Mouse (Mus musculus) CH12.LX (cell line): Measurements from ENCODE around the gene Lrrc75a. TPM values are rescaled to one million over a fixed set of nuclear protein-coding genes. Genes with fewer than 3 reads are reported as not detected.

Source experiments
- DNase-seq: peaks from one replicate; pipeline ENCODE4 v3.0.0-alpha.2; 2013; ENCODE audit errors: extremely low read depth
- H3K27ac ChIP-seq: 2 replicates; pipeline ENCODE4 v1.5.1; 2012; ENCODE audit warnings: low read depth, mild to moderate bottlenecking, control low read depth, moderate library complexity; ENCODE audit not compliant: insufficient read depth
- H3K27me3 ChIP-seq: replicated peaks from 2 replicates; pipeline ENCODE3; 2012; ENCODE audit warnings: inconsistent platforms
- H3K36me3 ChIP-seq, 2 experiments: replicated peaks in 1 of 2; 2 replicates each; pipeline versions ENCODE3 to v1.6.1; 2012; ENCODE audit warnings: inconsistent platforms in 1 of 2, low read length in 1 of 2, mild to moderate bottlenecking in 1 of 2, mixed read lengths in 1 of 2, moderate library complexity in 1 of 2; ENCODE audit not compliant: control insufficient read depth in 1 of 2, insufficient read depth in 1 of 2
- H3K4me1 ChIP-seq, 2 experiments: 2 replicates each; pipeline ENCODE4 v1.6.1; 2012; ENCODE audit warnings: inconsistent platforms in 1 of 2, moderate library complexity in 1 of 2; ENCODE audit not compliant: insufficient read depth in 2 of 2, control insufficient read depth in 1 of 2
- H3K4me2 ChIP-seq: 2 replicates; pipeline ENCODE4 v1.6.1; 2012; ENCODE audit warnings: low read depth, mild to moderate bottlenecking, control low read depth; ENCODE audit not compliant: poor library complexity, insufficient read depth, severe bottlenecking
- H3K4me3 ChIP-seq, 3 experiments: fragments of 150-350 bp in 1 of 3; sonication (generic) in 1 of 3; replicated peaks in 1 of 3; 2 replicates each; pipeline versions ENCODE3 to v1.5.1; 2011 to 2012; ENCODE audit warnings: low read depth in 2 of 3, low read length in 2 of 3, mild to moderate bottlenecking in 2 of 3, moderate library complexity in 2 of 3, control low read depth in 1 of 3, improper control_type of control experiment in 1 of 3, inconsistent platforms in 1 of 3, mixed read lengths in 1 of 3; ENCODE audit not compliant: poor library complexity in 1 of 3
- H3K79me2 ChIP-seq: replicated peaks from 2 replicates; pipeline ENCODE4 v1.6.1; 2012; ENCODE audit warnings: mild to moderate bottlenecking, moderate library complexity; ENCODE audit not compliant: control insufficient read depth, poor library complexity, insufficient read depth, severe bottlenecking; ENCODE audit errors: extremely low read depth
- H3K9ac ChIP-seq: 2 replicates; pipeline ENCODE4 v1.6.1; 2012; ENCODE audit warnings: low read depth, mild to moderate bottlenecking, control low read depth, moderate library complexity; ENCODE audit not compliant: insufficient read depth
- H3K9me3 ChIP-seq: replicated peaks from 2 replicates; pipeline ENCODE3; 2012; ENCODE audit warnings: low read length, inconsistent platforms, mixed read lengths
- BHLHE40 ChIP-seq: IDR thresholded peaks from 2 replicates; pipeline ENCODE4 v1.6.1; 2011; ENCODE audit warnings: mild to moderate bottlenecking, low read depth, low read length, improper control_type of control experiment
- CHD1 ChIP-seq: IDR thresholded peaks from 2 replicates; pipeline ENCODE4 v1.6.1; 2012; ENCODE audit warnings: low read depth, low read length, improper control_type of control experiment, inconsistent platforms
- CHD2 ChIP-seq: IDR thresholded peaks from 2 replicates; pipeline ENCODE4 v1.6.1; 2011; ENCODE audit warnings: low read length, improper control_type of control experiment
- CTCF ChIP-seq, 2 experiments: IDR thresholded peaks in 1 of 2; conservative IDR thresholded peaks in 1 of 2; 2 replicates each; pipeline ENCODE4 v1.5.1; 2011 to 2012; ENCODE audit warnings: low read depth in 2 of 2, low read length in 2 of 2, improper control_type of control experiment in 1 of 2, inconsistent platforms in 1 of 2, mild to moderate bottlenecking in 1 of 2, moderate library complexity in 1 of 2
- EP300 ChIP-seq: IDR thresholded peaks from 2 replicates; pipeline ENCODE4 v1.6.1; 2011; ENCODE audit warnings: low read length, improper control_type of control experiment
- GABPA ChIP-seq: IDR thresholded peaks from 2 replicates; pipeline ENCODE4 v1.6.1; 2012; ENCODE audit warnings: low read depth, low read length, improper control_type of control experiment, inconsistent platforms; ENCODE audit not compliant: insufficient replicate concordance
- HCFC1 ChIP-seq: IDR thresholded peaks from 2 replicates; pipeline ENCODE4 v1.6.1; 2012; ENCODE audit warnings: low read depth, mild to moderate bottlenecking, inconsistent platforms, low read length, improper control_type of control experiment
- IRF4 ChIP-seq: IDR thresholded peaks from 2 replicates; pipeline ENCODE4 v1.6.1; 2014; ENCODE audit warnings: low read depth, mild to moderate bottlenecking, inconsistent platforms, low read length, improper control_type of control experiment
- JUN ChIP-seq: IDR thresholded peaks from 2 replicates; pipeline ENCODE4 v1.6.1; 2011; ENCODE audit warnings: low read depth, mild to moderate bottlenecking, low read length, improper control_type of control experiment, moderate library complexity; ENCODE audit not compliant: insufficient read depth
- JUND ChIP-seq: conservative IDR thresholded peaks from 2 replicates; pipeline ENCODE4 v1.6.1; 2011; ENCODE audit warnings: low read depth, low read length, improper control_type of control experiment
- MAX ChIP-seq: IDR thresholded peaks from 2 replicates; pipeline ENCODE4 v1.6.1; 2011; ENCODE audit warnings: low read length, improper control_type of control experiment
- MAZ ChIP-seq: IDR thresholded peaks from 2 replicates; pipeline ENCODE4 v1.6.1; 2012; ENCODE audit warnings: low read depth, mild to moderate bottlenecking, inconsistent platforms, low read length, improper control_type of control experiment, moderate library complexity
- MYC ChIP-seq: IDR thresholded peaks from 2 replicates; pipeline ENCODE4 v1.6.1; 2011; ENCODE audit warnings: low read depth, mild to moderate bottlenecking, improper control_type of control experiment, low read length
- NRF1 ChIP-seq: IDR thresholded peaks from 2 replicates; pipeline ENCODE4 v1.6.1; 2014; ENCODE audit warnings: low read depth, mild to moderate bottlenecking, inconsistent platforms, low read length, improper control_type of control experiment, moderate library complexity
- POLR2A ChIP-seq: IDR thresholded peaks from 2 replicates; pipeline ENCODE4 v1.6.1; 2011; ENCODE audit warnings: low read depth, mild to moderate bottlenecking, improper control_type of control experiment, low read length
- SIN3A ChIP-seq: IDR thresholded peaks from 2 replicates; pipeline ENCODE4 v1.6.1; 2012; ENCODE audit warnings: low read length, improper control_type of control experiment, inconsistent platforms
- SMC3 ChIP-seq: IDR thresholded peaks from 2 replicates; pipeline ENCODE4 v1.6.1; 2011; ENCODE audit warnings: low read depth, low read length, improper control_type of control experiment
- TBP ChIP-seq: conservative IDR thresholded peaks from 2 replicates; pipeline ENCODE4 v1.6.1; 2011; ENCODE audit warnings: low read depth, low read length, improper control_type of control experiment
- USF2 ChIP-seq: conservative IDR thresholded peaks from 2 replicates; pipeline ENCODE4 v1.6.1; 2011; ENCODE audit warnings: low read depth, low read length, improper control_type of control experiment
- ZKSCAN1 ChIP-seq: IDR thresholded peaks from 2 replicates; pipeline ENCODE4 v1.6.1; 2012; ENCODE audit warnings: low read depth, inconsistent platforms, low read length, improper control_type of control experiment, borderline replicate concordance
- ZNF384 ChIP-seq: IDR thresholded peaks from 2 replicates; pipeline ENCODE4 v1.6.1; 2012; ENCODE audit warnings: low read depth, low read length, improper control_type of control experiment, inconsistent platforms
- dilution Hi-C: fragments of 300-500 bp; cut with MboI; formaldehyde crosslinking; loops from 2 replicates; pipeline ENCODE4 v1.14.3; 2020; ENCODE audit warnings: low sequenced_read_pairs; ENCODE audit not compliant: extremely low pct_unique_long_range_greater_than_20kb, extremely low pct_ligation_motif_present
- in situ Hi-C: fragments of 300-500 bp; cut with MboI; formaldehyde crosslinking; loops from 3 replicates; pipeline ENCODE4 v1.14.3; 2019; ENCODE audit warnings: low sequenced_read_pairs, low pct_ligation_motif_present, low pct_unique_long_range_greater_than_20kb, mixed read lengths
- polyA plus RNA-seq: library from polyadenylated mRNA; unstranded; fragments of >175 nt; gene quantifications from 2 replicates; pipeline ENCODE4 v1.2.1, GENCODE M21; 2012; ENCODE audit warnings: low read depth; ENCODE audit not compliant: insufficient read length
- total RNA-seq, 2 experiments: library from RNA; depleted of rRNA; stranded (reverse); fragments of 300-350 nt in 1 of 2; fragments of >200 nt in 1 of 2; gene quantifications; 2 replicates each; pipeline ENCODE4 v1.2.3; 2012 to 2014

Gene Lrrc75a
- total and polyA plus RNA-seq, 3 experiments = 1.3 to 12.6 (median 1.8) TPM

DNA sequence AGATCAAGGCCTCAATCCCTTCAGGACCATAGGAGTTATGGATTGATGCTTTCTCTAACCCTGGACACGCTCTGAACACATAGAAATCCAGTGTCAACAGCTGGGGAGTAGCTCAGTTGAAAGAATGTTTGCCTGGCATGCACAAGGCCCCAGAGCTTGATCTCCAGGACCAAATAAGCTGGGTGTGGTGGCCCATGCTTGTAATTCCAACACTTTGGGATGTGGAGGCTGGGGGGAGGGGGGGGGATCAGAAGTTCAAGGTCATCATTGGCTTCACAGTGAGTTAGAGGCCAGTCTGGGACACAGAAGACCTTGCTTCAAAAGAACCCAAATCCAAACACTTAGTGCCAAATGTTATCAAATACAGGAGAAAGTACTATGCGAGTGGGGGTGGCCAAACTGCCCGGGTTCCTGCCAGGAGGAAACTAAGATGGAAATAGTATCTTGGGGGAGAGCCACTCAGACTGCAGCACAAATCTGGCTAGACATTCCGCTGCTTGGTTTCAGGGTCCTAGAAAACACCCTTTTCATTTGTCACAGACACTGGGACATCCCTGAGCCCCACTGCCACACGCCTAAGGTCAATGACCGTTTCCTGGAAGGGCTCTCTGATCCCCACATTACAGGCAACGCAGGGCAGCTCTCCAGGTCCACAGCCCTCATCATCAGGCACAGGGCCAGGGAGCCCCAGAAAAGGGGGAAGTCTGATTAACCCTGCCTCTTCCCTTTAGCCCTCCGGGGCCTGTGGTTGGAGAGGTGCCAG lies 2.4 kb downstream of the Lrrc75a start:
- TF ChIP-seq MAZ (no peak), HCFC1 (no peak), JUND (no peak), SIN3A (0 out of 2 replicates have a peak, but pooled peaks have one; percentile 23), MYC (no peak), TBP (no peak), BHLHE40 (no peak), EP300 (0 out of 2 replicates have a peak, but pooled peaks have one; percentile 11), IRF4 (no peak)
- H3K79me2 ChIP-seq = peaks cover 12% of the 10 kb centered on the region
- dilution Hi-C loops (no loop called here), in situ Hi-C loops (loop anchor here (5.0 kb wide), 1 partner anchor 34 kb away; no protein-coding TSS in a partner anchor)
- H3K36me3 ChIP-seq = peaks cover 3 to 8% of the 10 kb centered on the region in 2 experiments
- peaks cover 38 to 73% of the 10 kb centered on the region in 2 experiments for H3K4me1 ChIP-seq
- H3K27ac ChIP-seq = peak overlapping the region; percentile 70
- H3K9ac ChIP-seq = peak overlapping the region; percentile 42
- DNase-seq = no peak
- peak overlapping the region; percentile 84; the same call in 1 of the 2 replicates for H3K4me2 ChIP-seq
- no peaks in the 10 kb centered on the region for H3K27me3 ChIP-seq
- H3K4me3 ChIP-seq = peak overlapping the region in 1 of 3 experiments; percentile 1
- H3K9me3 ChIP-seq = no peaks in the 10 kb centered on the region

DNA sequence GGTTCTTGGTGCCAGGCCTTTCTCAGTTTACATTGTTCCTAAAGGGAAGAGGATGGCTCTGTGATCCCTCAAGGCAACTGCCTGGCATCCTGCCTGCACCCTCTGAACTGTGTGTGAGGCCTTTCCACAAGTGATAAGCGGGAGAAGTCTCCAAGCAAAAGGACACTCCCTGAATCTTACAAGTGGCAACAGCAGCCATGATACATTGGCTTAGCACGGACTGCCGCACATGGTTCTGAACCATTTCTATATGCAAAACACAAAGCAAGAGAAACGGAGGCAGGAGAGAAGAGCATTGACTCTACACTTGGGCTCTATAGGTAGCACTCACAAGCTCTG lies 3.0 kb downstream of the Lrrc75a start:
- TF ChIP-seq ZNF384 = no peak
- TF ChIP-seq SMC3 = no peak
- TF ChIP-seq EP300 = no peak
- TF ChIP-seq CHD1 = no peak
- TF ChIP-seq USF2 = no peak
- no peak for TF ChIP-seq GABPA
- no peak for TF ChIP-seq MAZ
- no peak for TF ChIP-seq NRF1
- TF ChIP-seq CTCF (conservative IDR thresholded peaks at IDR 0.05 in 1 of 2, IDR thresholded peaks at IDR 0.05 in 1 of 2; ENCODE audit: low read depth in 2 of 2, low read length in 2 of 2) = no peak
- TF ChIP-seq CHD2 = no peak
- no peak for TF ChIP-seq MAX
- TF ChIP-seq ZKSCAN1 = no peak
- no peak for TF ChIP-seq POLR2A
- no peak for TF ChIP-seq JUN
- Histone ChIP-seq H3K27ac (no peak overlapping the region), H3K27me3 (no peaks in the 10 kb centered on the region), H3K9ac (0 out of 2 replicates have a peak overlapping the region, but pooled peaks have one; percentile 42), H3K4me1 (peaks cover 35 to 67% of the 10 kb centered on the region in 2 experiments), H3K36me3 (peaks cover 2 to 3% of the 10 kb centered on the region in 2 experiments), H3K79me2 (peaks cover 7% of the 10 kb centered on the region), H3K9me3 (no peaks in the 10 kb centered on the region), H3K4me3 (no peak overlapping the region), H3K4me2 (no peak overlapping the region)
- dilution Hi-C loops (no loop called here), in situ Hi-C loops (loop anchor here (5.0 kb wide), 1 partner anchor 33 kb away; no protein-coding TSS in a partner anchor)
- DNase-seq = no peak
